Mouse (Mus musculus) 3134 (cell line): Measurements from ENCODE around the gene Dhx9.

ENCODE experiments used
- DNase-seq: peaks from one replicate; pipeline ENCODE4 v3.0.0-alpha.2; 2011; ENCODE audit warnings: low spot score; ENCODE audit not compliant: insufficient read length; ENCODE audit errors: extremely low read depth

Gene Dhx9

GRCm38 (mm10) chr1:153486767-153487499 lies 527 bp downstream of the Dhx9 start:
- DNase-seq: peak; percentile 70

GRCm38 (mm10) chr1:153486120-153486519 lies 1.3 kb downstream of the Dhx9 start:
- peak; percentile 15 for DNase-seq

DNA sequence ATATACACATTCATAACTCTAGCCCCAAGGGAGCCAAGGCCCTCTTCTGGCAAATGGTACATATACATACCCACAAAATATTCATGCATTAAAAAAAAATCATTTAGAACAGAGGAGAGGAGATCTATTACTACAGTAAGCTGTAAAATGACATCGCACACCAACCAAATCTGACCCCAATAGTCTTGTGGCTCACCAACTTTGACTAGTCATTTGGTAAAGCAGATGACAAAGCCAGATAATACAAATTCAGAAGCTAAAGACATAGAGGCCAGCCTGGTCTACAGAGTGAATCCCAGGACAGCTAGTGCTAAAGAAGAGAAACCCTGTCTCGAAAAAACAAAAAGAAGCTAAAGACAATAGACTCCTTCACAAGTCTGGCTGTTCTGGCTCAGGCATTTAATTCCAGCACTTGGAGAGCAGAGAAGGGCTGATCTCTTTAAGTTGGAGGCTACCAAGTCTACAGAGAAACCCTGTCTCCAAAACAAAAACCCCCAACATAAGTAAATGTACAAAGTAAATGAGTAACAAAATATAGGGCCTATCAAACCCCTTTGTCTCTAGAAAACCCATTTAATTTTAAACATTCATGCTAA lies 2.2 kb downstream of the Dhx9 start:
- DNase-seq: no peak

GRCm38 (mm10) chr1:153481025-153481412 lies 6.4 kb downstream of the Dhx9 start:
- no peak for DNase-seq

DNA sequence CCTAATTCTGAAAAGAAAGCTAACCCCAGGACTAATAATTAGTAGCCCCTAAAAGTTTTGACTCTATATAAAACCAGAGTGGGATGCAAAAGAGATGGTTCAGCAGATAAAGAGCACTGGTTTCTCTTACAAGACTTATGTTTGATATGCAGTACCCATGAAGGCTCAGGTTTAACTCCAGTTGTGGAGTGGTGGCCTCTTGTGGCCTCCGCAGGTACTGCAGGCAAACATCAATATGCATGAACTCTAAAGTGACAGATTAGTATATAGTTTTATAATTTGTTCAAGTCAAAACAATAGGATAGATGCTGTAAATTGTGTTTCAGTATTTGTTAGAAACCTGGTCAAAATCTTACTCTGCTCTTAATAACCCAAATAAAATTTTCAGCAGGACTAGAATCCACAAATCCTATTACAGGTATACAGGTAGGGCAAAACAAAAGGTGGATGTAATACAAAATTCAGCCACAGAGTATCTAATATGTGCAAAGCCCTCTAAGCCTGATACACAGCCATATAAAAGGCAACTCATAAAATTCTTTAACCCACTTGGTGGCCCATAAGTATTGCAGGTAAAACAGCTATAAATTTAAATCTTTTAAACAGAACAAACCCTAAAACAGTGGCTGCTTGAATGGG lies 7.0 kb downstream of the Dhx9 start:
- peak; percentile 45 for DNase-seq

GRCm38 (mm10) chr1:153479296-153479695 lies 8.2 kb downstream of the Dhx9 start:
- no peak for DNase-seq

GRCm38 (mm10) chr1:153461796-153462195 lies 25.7 kb downstream of the Dhx9 start:
- DNase-seq: no peak

GRCm38 (mm10) chr1:153456137-153456536 lies 31.3 kb downstream of the Dhx9 start:
- DNase-seq: no peak

GRCm38 (mm10) chr1:153453146-153453642 lies 34.3 kb downstream of the Dhx9 start:
- no peak for DNase-seq

GRCm38 (mm10) chr1:153451237-153452154 lies 36.0 kb downstream of the Dhx9 start:
- no peak for DNase-seq

DNA sequence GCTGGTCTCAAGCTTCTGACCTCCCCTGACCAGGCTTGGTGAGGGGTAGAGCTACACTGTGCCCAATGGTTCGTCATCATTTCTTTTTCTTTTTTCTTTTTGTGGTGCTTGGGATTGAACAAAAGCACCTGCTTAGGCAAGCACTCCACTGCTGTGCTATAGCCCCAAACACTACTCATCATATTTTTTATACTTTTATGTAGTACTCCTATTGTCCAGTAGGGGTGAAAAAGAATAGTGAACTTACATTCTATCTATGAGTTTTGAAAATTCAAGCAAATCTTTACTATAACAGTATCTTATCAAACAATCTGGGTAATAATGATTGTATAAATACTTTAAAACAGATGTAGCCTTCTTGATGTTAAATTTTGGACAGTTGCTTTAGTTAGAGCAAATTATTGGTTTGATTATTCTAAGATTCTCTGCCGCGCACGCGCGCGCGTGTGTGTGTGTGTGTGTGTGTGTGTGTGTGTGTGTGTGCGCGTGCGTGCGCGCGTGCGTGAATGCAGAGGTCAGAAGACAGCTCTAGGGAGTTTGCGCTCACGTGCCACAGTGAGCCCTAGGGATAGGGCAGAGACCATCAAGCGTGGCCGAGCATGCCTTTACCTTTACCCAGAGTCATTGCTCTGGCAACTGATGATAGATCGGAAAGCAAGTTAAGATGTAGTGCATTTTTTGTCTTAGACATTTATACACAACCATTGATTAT lies 41.2 kb downstream of the Dhx9 start:
- no peak for DNase-seq

- DNase-seq: no peak
These were observed 43.8 kb downstream of the Dhx9 start for GRCm38 (mm10) chr1:153443632-153444031.

DNA sequence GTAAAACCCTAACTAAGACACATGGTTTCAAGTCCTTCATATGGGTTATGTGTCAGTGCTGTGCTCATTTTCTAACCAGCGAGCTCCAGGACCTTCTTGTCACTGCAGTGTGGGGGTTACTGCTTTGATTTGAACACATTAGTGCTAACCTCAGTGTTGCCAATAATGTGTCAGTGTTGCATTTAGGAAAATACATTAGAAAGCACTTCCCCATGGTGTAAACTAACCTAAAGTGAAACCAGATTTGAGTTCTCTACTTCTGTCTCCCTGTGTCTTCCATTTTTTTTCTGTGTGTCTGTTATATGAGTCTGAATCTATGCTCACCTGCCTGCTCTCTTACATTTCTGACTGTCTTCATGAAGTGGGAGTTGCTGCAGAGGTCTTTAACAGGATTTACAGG lies 44.4 kb downstream of the Dhx9 start:
- DNase-seq: no peak

DNA sequence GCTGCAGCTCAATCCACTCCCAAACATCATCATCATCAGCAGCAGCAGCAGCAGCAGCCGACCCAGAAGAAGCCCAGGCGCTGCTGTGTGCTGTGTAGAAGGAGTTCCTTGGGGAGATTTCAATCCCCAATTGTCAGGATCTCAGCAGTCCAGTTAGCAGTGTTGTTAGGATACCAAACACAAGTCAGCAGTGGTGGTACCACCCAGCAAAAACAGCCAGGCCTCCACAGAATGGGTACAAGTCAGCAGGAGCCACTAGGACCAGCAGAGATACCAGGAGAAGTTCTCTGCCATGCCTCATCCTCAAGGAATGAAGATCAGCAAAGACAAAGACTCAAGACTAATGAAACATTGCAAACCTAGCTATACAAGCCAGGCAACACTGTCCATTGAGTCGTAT lies 45.8 kb downstream of the Dhx9 start:
- DNase-seq: no peak

DNA sequence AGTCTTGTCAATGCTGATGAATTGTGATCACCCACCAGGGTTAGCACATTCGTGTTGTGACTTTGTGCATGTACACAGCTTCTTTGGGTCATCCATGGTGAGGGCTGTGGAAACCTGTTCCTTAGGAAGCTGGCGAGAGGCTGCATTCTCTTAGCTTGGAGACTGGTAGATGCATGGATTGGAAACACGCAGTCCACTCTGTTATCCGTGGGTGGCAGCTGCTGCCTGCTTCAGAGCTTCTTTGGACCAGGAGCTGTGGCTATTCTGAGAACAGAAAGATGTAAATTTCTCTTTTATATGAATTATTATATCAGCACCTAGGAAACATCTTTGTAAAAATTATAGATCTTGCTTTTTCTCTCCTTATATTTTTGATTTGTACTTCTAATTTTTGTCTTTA lies 46.7 kb downstream of the Dhx9 start:
- no peak for DNase-seq

DNA sequence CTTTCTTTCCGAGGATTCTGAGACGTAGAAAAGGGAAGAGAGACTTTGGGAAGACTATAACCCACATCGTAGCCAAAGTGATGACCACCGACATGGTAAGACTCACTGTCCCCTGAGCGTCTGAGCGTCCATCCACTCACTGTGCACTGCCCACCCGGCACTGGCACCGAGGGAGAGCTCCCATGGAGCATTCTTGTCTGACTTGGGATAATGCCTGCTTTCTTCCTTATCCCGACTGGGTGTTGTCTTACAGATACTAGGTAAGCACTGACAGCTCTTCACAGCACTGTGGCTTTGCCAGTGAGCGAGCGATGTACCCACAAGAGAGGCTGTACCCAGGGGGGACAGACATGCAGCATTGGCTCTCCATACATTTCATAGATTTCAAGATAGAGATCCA lies 49.9 kb downstream of the Dhx9 start:
- DNase-seq: no peak

DNA sequence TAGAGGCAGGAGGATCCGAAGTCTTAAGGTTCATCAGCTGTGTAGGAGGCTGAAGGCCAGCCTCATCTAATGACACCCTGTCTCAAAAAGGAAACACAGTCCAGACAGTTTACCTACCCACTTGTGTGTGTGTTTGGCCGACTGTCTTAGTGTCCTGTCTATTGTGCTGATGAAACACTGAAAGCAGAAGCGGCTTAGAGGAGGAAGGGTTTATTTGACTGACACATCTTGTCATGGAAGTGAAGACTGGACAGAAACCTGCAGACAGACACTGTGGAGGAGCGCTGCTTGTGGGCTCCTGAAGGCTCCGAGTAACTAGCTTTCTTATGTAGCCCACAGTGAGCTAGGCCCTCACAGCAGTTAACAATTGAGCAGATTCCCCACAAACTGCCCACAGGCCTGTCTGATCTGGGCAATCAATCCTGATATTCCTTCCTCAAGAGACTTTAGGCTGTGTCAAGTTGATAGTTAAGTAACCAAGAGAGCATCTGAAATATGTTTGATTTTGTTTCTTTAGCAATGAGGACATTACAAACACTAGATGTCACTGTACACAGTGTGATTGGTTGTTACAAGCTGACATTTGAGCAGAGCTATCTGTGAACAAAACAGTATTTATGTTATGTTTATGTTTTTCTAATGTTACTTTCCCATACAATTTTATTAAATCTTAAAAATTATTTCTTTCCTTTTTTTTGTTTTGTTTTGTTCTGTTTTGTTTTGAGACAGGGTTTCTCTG lies 53.4 kb downstream of the Dhx9 start:
- no peak for DNase-seq

DNA sequence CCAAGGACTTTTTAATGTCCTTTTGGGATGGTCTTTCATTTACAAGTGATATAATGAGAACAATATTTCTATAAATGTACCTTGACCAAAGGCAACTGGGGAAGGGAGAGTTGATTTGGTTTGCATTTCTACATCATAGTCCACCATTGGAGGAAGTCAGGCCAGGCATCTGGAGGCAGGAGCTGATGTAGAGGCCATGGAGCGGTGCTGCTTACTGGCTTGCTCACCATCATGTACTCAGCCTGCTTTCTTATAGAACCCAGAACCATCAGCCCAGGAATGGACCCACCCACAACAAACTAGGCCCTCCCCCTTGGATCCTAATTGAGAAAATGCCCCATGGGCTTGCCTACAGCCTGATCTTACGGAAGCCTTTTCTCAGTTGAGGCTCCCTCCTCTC lies 55.1 kb downstream of the Dhx9 start:
- no peak for DNase-seq

DNA sequence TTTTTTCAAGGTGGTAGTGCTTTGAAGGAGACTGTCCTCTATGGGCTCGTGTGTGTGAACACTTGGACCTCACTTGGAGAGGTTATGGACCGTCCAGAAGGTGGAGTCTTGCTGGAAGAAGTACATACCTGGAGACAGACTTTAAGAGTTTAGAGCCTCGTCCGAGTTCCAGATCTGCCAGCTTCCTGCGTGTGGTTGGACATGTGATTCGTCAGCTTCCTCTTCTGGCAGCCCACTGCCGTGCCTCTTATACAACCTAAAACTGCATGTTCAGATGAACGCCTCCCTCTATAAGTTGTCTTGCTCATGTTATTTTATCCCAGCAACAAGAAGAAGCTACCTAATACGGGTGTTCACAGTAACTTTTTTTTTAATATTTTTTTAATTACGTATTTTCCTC lies 55.8 kb downstream of the Dhx9 start:
- DNase-seq: no peak

DNA sequence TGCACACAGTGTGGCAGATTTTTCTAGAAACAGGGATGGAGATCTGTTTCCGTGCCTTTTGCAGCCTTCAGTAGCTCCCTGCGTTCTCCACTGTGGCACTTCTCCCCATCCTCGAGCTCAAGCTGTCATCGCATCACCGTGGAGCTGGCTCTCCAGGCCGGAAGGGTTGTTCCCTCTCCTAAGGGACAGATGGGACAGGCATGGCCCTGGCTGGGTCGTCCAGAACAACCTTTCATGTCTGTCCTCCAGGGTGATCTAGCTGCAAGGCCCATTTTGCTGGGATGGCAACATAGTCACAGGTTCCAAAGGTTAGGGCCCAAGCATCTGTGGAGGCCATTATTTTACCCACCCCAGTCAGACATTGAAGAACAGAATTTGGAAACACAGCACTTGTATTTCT lies 56.3 kb downstream of the Dhx9 start:
- no peak for DNase-seq
